ENCODE assay signal across 28 mouse cellular contexts in genomic region chr7:82850756-82851155, GRCm38 (mm10). TPM values are rescaled to one million over a fixed set of nuclear protein-coding genes. Genes with fewer than 3 reads are reported as not detected.
A peak's percentile ranks its signal among the peaks of the same experiment; 100 is the strongest.
DNase-seq lines count a peak whose midpoint lies in the region; ATAC-seq and TF ChIP-seq lines count a peak whose summit lies in the region.
"Had no signal": no experiment of that assay in that cellular context is flagged by ENCODE, and none has a peak within 500 bp of the region (broad histone marks: within the 10 kb centered on the region; RNA-seq: fewer than 3 reads in every experiment).

No protein-coding gene starts in this region.

- intact Hi-C loops in heart, postnatal 14 days (cut with DNase I) = no loop called here

- DNase-seq in frontal cortex, postnatal 25 days (ENCODE audit: low spot score in 2 of 2) = no peak
- peak; percentile 20 to 35 for DNase-seq in heart, postnatal 14 days
- DNase-seq in heart, adult 8-10 months (ENCODE audit: low spot score) = no peak
- peak; percentile 60 for DNase-seq in layer of hippocampus, adult 9-11 months
- no peak for DNase-seq in layer of hippocampus, adult 2 months (ENCODE audit: low spot score in 2 of 2)
- peak; percentile 72 for DNase-seq in brain, adult 2 months (ENCODE audit: low read depth, low spot score)
- DNase-seq: adrenal gland, adult 2 months; adrenal gland, postnatal 36 days; cerebellum, adult 2 months; cerebellum, postnatal 14 days; forebrain, postnatal 0 days; gastrocnemius, postnatal 36 days; kidney, adult 9 months; kidney, postnatal 14 days; liver; lung, postnatal 14 days; midbrain, embryonic 14.5 days; right cerebral cortex, postnatal 25 days had no signal

- no peak overlapping the region for H3K27ac ChIP-seq in layer of hippocampus, adult 2 months
- H3K27ac ChIP-seq: forebrain, embryonic 12.5 days; heart, adult 2 months; hindbrain, embryonic 12.5 days; hindbrain, postnatal 0 days; liver, embryonic 14.5 days; stomach, embryonic 15.5 days had no signal

- ATAC-seq in frontal cortex, adult (ENCODE audit: low TSS enrichment) = peak; percentile 34
- ATAC-seq: activated CD4-positive, CD25-positive, alpha-beta regulatory T cell, adult 4 months; forebrain, postnatal 0 days; hindbrain, postnatal 0 days; intestine, postnatal 0 days had no signal

- no peak overlapping the region for H3K4me3 ChIP-seq in layer of hippocampus, adult 2 months
- H3K4me3 ChIP-seq: erythroblast, embryonic 14.5 days; forebrain, embryonic 12.5 days; heart, adult 2 months; hindbrain, embryonic 12.5 days; stomach, embryonic 15.5 days had no signal

- TF ChIP-seq CTCF in layer of hippocampus, adult 2 months (conservative IDR thresholded peaks at IDR 0.05) = no peak

RNA-seq across cellular contexts. Expression of gene Mex3b, which starts 16.4 kb away (rescaled TPM):
- total RNA-seq in heart, postnatal 14 days (2021) = 1 to 10 TPM; 4.1 to 5.2 TPM
- 1 to 10 TPM; 1.1 to 1.3 (median 1.3) TPM for total RNA-seq in heart, adult 8-10 months (2022)
- 10 to 100 TPM; 22.6 to 25.0 TPM for total RNA-seq in layer of hippocampus, adult 2 months (2021)

Comparison
In these comparisons a context has a peak if more than half of its experiments do, and no peak if none do; other contexts are left out.
1. DNase-seq: peak in heart, postnatal 14 days (2 of 2), layer of hippocampus, adult 9-11 months (single experiment) and brain, adult 2 months (single experiment); none in frontal cortex, postnatal 25 days (0 of 2), heart, adult 8-10 months (single experiment) and layer of hippocampus, adult 2 months (0 of 2).